Mouse (Mus musculus): ENCODE measurements around the gene Mctp2.

- TF ChIP-seq POLR2A (IDR thresholded peaks at IDR 0.05; ENCODE audit: low read depth, low read length) (no peak), CTCF (IDR thresholded peaks at IDR 0.05; ENCODE audit: extremely low read depth, insufficient read depth, insufficient read length, insufficient replicate concordance) (no peak)
These were observed 191.3 kb downstream of the Mctp2 start for GRCm38 (mm10) chr7:72115073-72115472.
